Comparison of ENCODE assay signal across 8 mouse cellular contexts in genomic region chr10:70060021-70060688, GRCm38 (mm10). TPM values are rescaled to one million over a fixed set of nuclear protein-coding genes. Genes with fewer than 3 reads are reported as not detected.
DNase-seq lines count a peak whose midpoint lies in the region.

No protein-coding gene starts in this region.

- peak; percentile 12 to 39 for DNase-seq in lung, adult 18-20 months
- DNase-seq in lung, postnatal 25 days (ENCODE audit: low spot score): no peak
- peak; percentile 38 to 55 for DNase-seq in frontal cortex, postnatal 36 days (ENCODE audit: low spot score in 2 of 2)
- peak; percentile 30 for DNase-seq in kidney, postnatal 14 days
- DNase-seq in lung, postnatal 10 days: peak; percentile 39
- no peak for DNase-seq in adrenal gland, postnatal 4 days (ENCODE audit: low spot score in 2 of 2)
- DNase-seq in embryo, embryonic 10 days (ENCODE audit: low spot score): no peak
- no peak for DNase-seq in adrenal gland, adult (ENCODE audit: inconsistent age in 2 of 2, low spot score in 1 of 2)

RNA-seq across cellular contexts. Expression of gene Ccdc6, which starts 36.8 kb away (rescaled TPM):
- total RNA-seq in adrenal gland, postnatal 4 days (2021): 10 to 100 TPM; 58.8 to 65.0 TPM

Comparison
In these comparisons a context has a peak if more than half of its experiments do, and no peak if none do; other contexts are left out.
1. DNase-seq: peak in lung, adult 18-20 months (2 of 2), frontal cortex, postnatal 36 days (2 of 2), kidney, postnatal 14 days (single experiment) and lung, postnatal 10 days (single experiment); none in lung, postnatal 25 days (single experiment), adrenal gland, postnatal 4 days (0 of 2), embryo, embryonic 10 days (single experiment) and adrenal gland, adult (0 of 2).